Mouse (Mus musculus): Measurements from ENCODE around the gene Gsg1l.

DNA sequence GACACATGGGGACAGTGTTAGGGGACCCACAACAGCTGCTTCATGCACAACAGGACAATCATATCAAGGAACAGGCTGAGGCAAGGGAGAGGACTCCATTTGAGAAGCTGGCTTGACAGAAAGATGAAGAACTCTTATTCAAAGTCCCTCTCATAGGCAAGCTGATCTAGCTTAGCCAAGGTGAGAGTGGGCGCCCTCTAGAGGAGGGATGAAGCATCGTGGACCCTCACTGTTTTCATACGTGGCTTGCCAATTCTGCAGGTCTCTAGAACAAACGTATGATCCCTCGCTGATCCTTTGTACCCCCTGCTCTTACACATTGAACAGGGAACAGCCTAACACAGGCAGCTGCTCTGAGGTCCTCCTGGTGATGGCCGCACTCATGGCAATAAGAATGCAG, 7.6 kb upstream of the Gsg1l start:
- TF ChIP-seq GATA1 (IDR thresholded peaks at IDR 0.05; ENCODE audit: borderline replicate concordance, low read length): no peak
- TF ChIP-seq FLI1 (IDR thresholded peaks at IDR 0.05; ENCODE audit: low read length): no peak
